Mouse (Mus musculus): Measurements from ENCODE around the gene Adgrb3. TPM values are rescaled to one million over a fixed set of nuclear protein-coding genes. Genes with fewer than 3 reads are reported as not detected.

Adgrb3 gene
- total and polyA plus RNA-seq, 2 experiments from 2014 or later, result 0.07 to 2.9 TPM

DNA sequence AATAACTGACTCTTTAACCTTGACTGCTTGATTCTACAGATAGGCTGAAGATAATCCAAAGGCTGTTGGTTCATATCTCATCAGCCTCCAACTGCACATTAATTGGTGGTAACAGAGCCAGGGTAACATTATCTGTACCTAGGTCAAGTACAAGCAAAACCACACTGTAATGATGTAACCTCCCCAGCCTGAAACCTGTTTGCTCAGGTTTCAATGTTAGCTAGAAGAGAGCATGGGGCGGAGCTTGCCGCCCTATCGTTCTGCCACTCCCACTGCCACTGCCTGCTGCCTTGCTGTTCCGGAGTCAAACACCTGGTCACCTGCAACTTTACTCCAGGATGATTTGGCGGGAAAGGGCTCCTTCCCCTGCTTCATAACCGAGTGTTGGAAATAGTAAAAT, 765.5 kb downstream of the Adgrb3 start:
- DNase-seq (ENCODE audit: low spot score) (no peak), ATAC-seq (ENCODE audit: insufficient read depth, low read depth) (no peak)
- Histone ChIP-seq H3K27ac (ENCODE audit: low read depth) (no peak overlapping the region), H3K27me3 (ENCODE audit: control insufficient read depth, insufficient read depth, low read length) (no peaks in the 10 kb centered on the region), H3K9me3 (replicated peaks; ENCODE audit: control insufficient read depth, low read length) (no peaks in the 10 kb centered on the region), H3K4me2 (ENCODE audit: low read depth, low read length) (no peak overlapping the region), H3K36me3 (replicated peaks; ENCODE audit: control insufficient read depth, insufficient read depth, low read length) (no peaks in the 10 kb centered on the region), H3K4me1 (ENCODE audit: control insufficient read depth, insufficient read depth) (no peaks in the 10 kb centered on the region), H3K4me3 (ENCODE audit: low read depth, low read length) (no peak overlapping the region), H3K9ac (replicated peaks; ENCODE audit: low read depth, low read length) (no peak overlapping the region)
- TF ChIP-seq EP300 (IDR thresholded peaks at IDR 0.05; ENCODE audit: low read depth) (no peak), CTCF (IDR thresholded peaks at IDR 0.05; ENCODE audit: low read depth) (no peak)
- 24% methylated on average over 6 of the region's 6 CpGs for WGBS

DNA sequence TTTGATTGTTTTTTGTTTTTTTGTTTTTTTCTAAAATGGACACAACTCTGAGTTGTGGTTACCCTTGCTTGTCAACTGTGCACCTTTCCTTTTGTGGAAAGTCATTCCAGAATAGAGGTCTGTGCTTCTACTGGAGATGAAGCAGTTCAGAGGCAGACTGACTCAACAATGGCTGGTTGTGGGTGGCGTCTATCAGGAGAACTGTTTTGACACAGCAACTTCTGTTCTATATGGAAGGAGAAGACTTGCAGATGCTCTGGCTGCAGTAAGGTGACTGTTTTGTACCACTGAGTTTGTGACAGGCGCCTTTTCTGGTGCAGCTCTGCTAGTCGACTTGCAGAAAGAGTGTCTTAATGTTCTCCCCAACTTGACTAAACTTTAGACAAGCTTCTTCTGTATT, 768.6 kb downstream of the Adgrb3 start:
- Histone ChIP-seq H3K36me3 (replicated peaks; ENCODE audit: control insufficient read depth, insufficient read depth, low read length) (no peaks in the 10 kb centered on the region), H3K27ac (ENCODE audit: low read depth) (no peak overlapping the region), H3K4me2 (ENCODE audit: low read depth, low read length) (no peak overlapping the region), H3K9ac (replicated peaks; ENCODE audit: low read depth, low read length) (no peak overlapping the region), H3K27me3 (ENCODE audit: control insufficient read depth, insufficient read depth, low read length) (no peaks in the 10 kb centered on the region), H3K4me3 (ENCODE audit: low read depth, low read length) (no peak overlapping the region), H3K9me3 (replicated peaks; ENCODE audit: control insufficient read depth, low read length) (no peaks in the 10 kb centered on the region), H3K4me1 (ENCODE audit: control insufficient read depth, insufficient read depth) (no peaks in the 10 kb centered on the region)
- WGBS, result 64% methylated on average over 3 of the region's 3 CpGs
- no peak for ATAC-seq (ENCODE audit: insufficient read depth, low read depth)
- DNase-seq (ENCODE audit: low spot score), result no peak
- TF ChIP-seq CTCF (IDR thresholded peaks at IDR 0.05; ENCODE audit: low read depth) (no peak), EP300 (IDR thresholded peaks at IDR 0.05; ENCODE audit: low read depth) (no peak)

DNA sequence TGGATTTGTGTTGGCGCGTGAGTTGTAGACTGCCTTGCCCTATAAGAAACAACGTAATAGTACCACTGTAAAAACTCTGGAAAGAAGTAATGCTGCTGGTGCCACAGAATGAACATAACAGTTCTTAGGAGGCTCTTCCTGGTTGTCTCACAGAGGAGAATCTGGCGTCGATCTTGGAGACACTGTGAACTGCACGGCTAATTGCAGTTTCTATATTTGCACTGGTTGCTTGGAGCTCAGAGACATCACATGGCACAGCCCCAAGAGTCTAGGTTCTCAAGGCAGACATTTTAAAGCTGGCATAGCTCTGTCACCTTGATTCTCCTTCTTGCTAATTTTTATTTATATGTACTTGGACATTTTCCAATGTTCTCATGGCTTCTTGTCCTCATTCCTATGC, 769.3 kb downstream of the Adgrb3 start:
- no peak overlapping the region for H3K9ac ChIP-seq (replicated peaks; ENCODE audit: low read depth, low read length)
- no peak for ATAC-seq (ENCODE audit: insufficient read depth, low read depth)
- DNase-seq (ENCODE audit: low spot score), result no peak
- 66% methylated on average over 6 of the region's 6 CpGs for WGBS
- H3K9me3 ChIP-seq (replicated peaks; ENCODE audit: control insufficient read depth, low read length), result no peaks in the 10 kb centered on the region
- no peaks in the 10 kb centered on the region for H3K36me3 ChIP-seq (replicated peaks; ENCODE audit: control insufficient read depth, insufficient read depth, low read length)
- no peak overlapping the region for H3K27ac ChIP-seq (ENCODE audit: low read depth)
- no peaks in the 10 kb centered on the region for H3K27me3 ChIP-seq (ENCODE audit: control insufficient read depth, insufficient read depth, low read length)
- no peak overlapping the region for H3K4me3 ChIP-seq (ENCODE audit: low read depth, low read length)
- no peaks in the 10 kb centered on the region for H3K4me1 ChIP-seq (ENCODE audit: control insufficient read depth, insufficient read depth)
- TF ChIP-seq CTCF (IDR thresholded peaks at IDR 0.05; ENCODE audit: low read depth) (no peak), EP300 (IDR thresholded peaks at IDR 0.05; ENCODE audit: low read depth) (no peak)
- no peak overlapping the region for H3K4me2 ChIP-seq (ENCODE audit: low read depth, low read length)

DNA sequence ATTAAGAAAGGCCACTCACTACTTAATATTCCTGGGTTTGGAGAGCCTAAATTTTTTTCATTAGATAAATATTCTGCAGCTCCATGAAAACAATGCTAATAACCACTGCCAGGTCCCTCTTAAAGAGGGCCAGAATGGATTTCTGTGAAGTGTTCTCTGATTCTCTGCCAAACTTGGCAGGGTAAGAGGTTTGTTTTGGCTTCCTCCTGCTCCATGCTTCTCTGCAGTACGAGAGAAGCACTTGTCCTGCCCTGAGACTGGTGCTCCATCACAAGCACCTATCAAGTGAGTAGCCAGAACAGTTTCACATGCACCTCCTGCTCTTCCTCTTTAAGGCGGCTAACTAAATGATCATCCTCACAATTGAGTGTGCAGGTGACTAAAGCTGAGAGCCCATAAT, 771.9 kb downstream of the Adgrb3 start:
- H3K27ac ChIP-seq (ENCODE audit: low read depth), result no peak overlapping the region
- ATAC-seq (ENCODE audit: insufficient read depth, low read depth) (no peak), DNase-seq (ENCODE audit: low spot score) (no peak)
- WGBS, result 34% methylated on average over 2 of the region's 2 CpGs
- no peaks in the 10 kb centered on the region for H3K4me1 ChIP-seq (ENCODE audit: control insufficient read depth, insufficient read depth)
- H3K9me3 ChIP-seq (replicated peaks; ENCODE audit: control insufficient read depth, low read length), result no peaks in the 10 kb centered on the region
- no peak overlapping the region for H3K4me3 ChIP-seq (ENCODE audit: low read depth, low read length)
- H3K9ac ChIP-seq (replicated peaks; ENCODE audit: low read depth, low read length), result no peak overlapping the region
- H3K36me3 ChIP-seq (replicated peaks; ENCODE audit: control insufficient read depth, insufficient read depth, low read length), result no peaks in the 10 kb centered on the region
- no peaks in the 10 kb centered on the region for H3K27me3 ChIP-seq (ENCODE audit: control insufficient read depth, insufficient read depth, low read length)
- H3K4me2 ChIP-seq (ENCODE audit: low read depth, low read length), result no peak overlapping the region
- no peak for TF ChIP-seq EP300 (IDR thresholded peaks at IDR 0.05; ENCODE audit: low read depth)
- TF ChIP-seq CTCF (IDR thresholded peaks at IDR 0.05; ENCODE audit: low read depth), result no peak

DNA sequence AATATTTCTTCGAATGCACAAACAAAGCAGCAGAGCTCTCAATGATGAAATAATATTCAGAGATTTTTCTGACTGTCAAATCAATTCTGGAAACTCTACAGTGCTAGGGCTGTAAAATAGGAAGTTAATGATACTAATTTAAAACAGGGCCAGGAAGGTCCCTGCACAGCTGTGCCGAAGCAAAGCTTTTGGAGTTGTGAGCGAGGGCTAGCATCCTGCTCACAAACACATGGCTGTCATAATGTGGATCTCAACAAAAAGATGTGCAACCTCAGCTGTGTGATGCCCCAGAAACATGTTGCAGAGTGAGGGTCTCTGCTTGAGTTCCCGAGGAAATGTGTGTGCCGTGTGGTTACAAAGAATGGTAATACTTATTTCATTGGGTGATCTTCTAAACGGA, 772.3 kb downstream of the Adgrb3 start:
- Histone ChIP-seq H3K4me1 (ENCODE audit: control insufficient read depth, insufficient read depth) (no peaks in the 10 kb centered on the region), H3K27me3 (ENCODE audit: control insufficient read depth, insufficient read depth, low read length) (no peaks in the 10 kb centered on the region), H3K36me3 (replicated peaks; ENCODE audit: control insufficient read depth, insufficient read depth, low read length) (no peaks in the 10 kb centered on the region), H3K4me3 (ENCODE audit: low read depth, low read length) (no peak overlapping the region), H3K4me2 (ENCODE audit: low read depth, low read length) (no peak overlapping the region), H3K27ac (ENCODE audit: low read depth) (no peak overlapping the region), H3K9me3 (replicated peaks; ENCODE audit: control insufficient read depth, low read length) (no peaks in the 10 kb centered on the region), H3K9ac (replicated peaks; ENCODE audit: low read depth, low read length) (no peak overlapping the region)
- no peak for ATAC-seq (ENCODE audit: insufficient read depth, low read depth)
- no peak for TF ChIP-seq CTCF (IDR thresholded peaks at IDR 0.05; ENCODE audit: low read depth)
- TF ChIP-seq EP300 (IDR thresholded peaks at IDR 0.05; ENCODE audit: low read depth), result no peak
- no peak for DNase-seq (ENCODE audit: low spot score)
- WGBS, result 75% methylated on average over 6 of the region's 6 CpGs

DNA sequence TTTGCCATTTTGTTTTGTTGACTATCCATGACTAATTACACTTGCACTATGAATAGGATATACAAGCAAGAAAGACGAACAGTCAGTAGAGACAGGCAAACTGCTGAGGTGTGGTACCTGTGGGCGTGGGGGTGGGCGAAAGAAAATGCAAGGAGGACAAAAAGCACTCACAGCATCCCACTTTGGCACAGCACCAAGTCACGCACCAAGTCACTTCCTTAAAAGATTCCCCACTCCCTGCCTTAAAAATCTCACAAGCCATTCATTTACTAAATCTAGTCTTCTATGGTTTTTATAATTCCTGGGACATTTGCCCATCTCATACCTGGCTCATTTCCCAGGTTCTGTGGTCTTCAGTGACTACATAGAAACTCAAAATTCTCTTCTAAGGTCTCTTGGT, 787.4 kb downstream of the Adgrb3 start:
- Histone ChIP-seq H3K36me3 (replicated peaks; ENCODE audit: control insufficient read depth, insufficient read depth, low read length) (no peaks in the 10 kb centered on the region), H3K27ac (ENCODE audit: low read depth) (no peak overlapping the region), H3K9ac (replicated peaks; ENCODE audit: low read depth, low read length) (no peak overlapping the region), H3K27me3 (ENCODE audit: control insufficient read depth, insufficient read depth, low read length) (no peaks in the 10 kb centered on the region), H3K4me3 (ENCODE audit: low read depth, low read length) (no peak overlapping the region), H3K4me2 (ENCODE audit: low read depth, low read length) (no peak overlapping the region), H3K4me1 (ENCODE audit: control insufficient read depth, insufficient read depth) (no peaks in the 10 kb centered on the region), H3K9me3 (replicated peaks; ENCODE audit: control insufficient read depth, low read length) (no peaks in the 10 kb centered on the region)
- no peak for ATAC-seq (ENCODE audit: insufficient read depth, low read depth)
- no peak for TF ChIP-seq CTCF (IDR thresholded peaks at IDR 0.05; ENCODE audit: low read depth)
- no peak for TF ChIP-seq EP300 (IDR thresholded peaks at IDR 0.05; ENCODE audit: low read depth)
- DNase-seq (ENCODE audit: low spot score), result no peak
- WGBS, result 64% methylated on average over 4 of the region's 4 CpGs

Data from heart, postnatal 0 days (tissue).